Mouse (Mus musculus): ENCODE measurements at regions not wholly inside any gene's neighbourhood (a gene's known extent, or its start where the extent isn't known, plus 50 kb on each side); places are given as distances from the start of the nearest gene placed in this dataset.

DNA sequence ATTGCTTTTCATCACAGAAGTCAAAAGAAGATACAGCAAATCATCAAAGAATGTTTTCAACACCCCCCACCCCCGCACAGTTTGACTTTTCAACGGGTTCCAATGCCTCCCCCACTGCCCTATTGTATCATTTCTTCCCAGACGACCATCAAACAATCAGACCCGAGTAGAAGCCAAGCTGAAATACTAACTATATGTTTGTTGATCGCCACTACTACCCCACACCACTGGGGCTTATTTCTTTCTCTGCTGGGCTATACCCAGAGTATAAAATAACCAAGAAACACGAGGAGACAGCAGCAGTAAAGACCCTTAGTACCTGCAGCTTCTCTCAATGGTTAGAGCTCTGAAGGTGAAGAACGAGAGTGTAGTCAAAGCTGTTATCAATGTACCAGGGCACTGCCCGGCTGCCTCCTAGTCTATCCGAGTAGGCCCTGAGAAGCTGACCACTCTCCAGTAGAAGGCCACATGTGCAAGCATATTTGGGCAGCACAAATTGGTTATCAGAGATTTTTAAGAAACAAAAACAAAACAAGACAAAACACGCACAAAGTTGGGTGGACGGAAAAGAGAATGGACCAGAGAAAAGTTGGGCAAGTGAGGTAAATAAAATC lies 76.7 kb upstream of the Ccn6 start:
- no peak for TF ChIP-seq CTCF (IDR thresholded peaks at IDR 0.05; ENCODE audit: extremely low read depth, insufficient read length, insufficient replicate concordance, low read depth, low read length)
- TF ChIP-seq POLR2A (IDR thresholded peaks at IDR 0.05; ENCODE audit: low read depth, low read length), result no peak

Measured in small intestine, adult 2 months (tissue).